Mouse (Mus musculus) intestine, embryonic 14.5 days (tissue): Measurements from ENCODE around the gene Bcan. TPM values are rescaled to one million over a fixed set of nuclear protein-coding genes. Genes with fewer than 3 reads are reported as not detected.

Source experiments
- ATAC-seq: fragments of 200-750 bp; cut with Nextera tagmentation; replicated peaks from 2 replicates; pipeline ENCODE4 v1.8.0; 2017; ENCODE audit warnings: low read depth, moderate number of reproducible peaks, moderate TSS enrichment, moderate library complexity; ENCODE audit not compliant: low FRiP score, low TSS enrichment
- DNase-seq: peaks from one replicate; pipeline ENCODE4 v3.0.0-alpha.2; 2018; ENCODE audit warnings: low spot score
- H3K27ac ChIP-seq: fragments of 300-500 bp; sonication (generic); 2 replicates; pipeline ENCODE4 v1.5.1; 2014; ENCODE audit warnings: low read depth, mild to moderate bottlenecking, control low read depth
- H3K27me3 ChIP-seq: fragments of 300-500 bp; sonication (generic); replicated peaks from 2 replicates; pipeline ENCODE4 v1.6.1; 2014; ENCODE audit warnings: low read length, control low read depth; ENCODE audit not compliant: control insufficient read depth, insufficient read depth
- H3K36me3 ChIP-seq: fragments of 300-500 bp; sonication (generic); 2 replicates; pipeline ENCODE4 v1.6.1; 2014; ENCODE audit warnings: low read length, control low read depth; ENCODE audit not compliant: control insufficient read depth, insufficient read depth
- H3K4me1 ChIP-seq: fragments of 300-500 bp; sonication (generic); replicated peaks from 2 replicates; pipeline ENCODE4 v1.6.1; 2014; ENCODE audit warnings: low read length, control low read depth, mixed read lengths; ENCODE audit not compliant: control insufficient read depth, insufficient read depth
- H3K4me2 ChIP-seq: fragments of 300-500 bp; sonication (generic); 2 replicates; pipeline ENCODE4 v1.6.1; 2014; ENCODE audit warnings: low read length
- H3K4me3 ChIP-seq: fragments of 300-500 bp; sonication (generic); 2 replicates; pipeline ENCODE4 v1.5.1; 2014; ENCODE audit warnings: low read depth, low read length, control low read depth, mixed read lengths
- H3K9ac ChIP-seq: fragments of 300-500 bp; sonication (generic); 2 replicates; pipeline ENCODE4 v1.6.1; 2014; ENCODE audit warnings: mild to moderate bottlenecking, low read length
- H3K9me3 ChIP-seq: fragments of 300-500 bp; sonication (generic); 2 replicates; pipeline ENCODE4 v1.6.1; 2016; ENCODE audit warnings: low read length, control low read depth; ENCODE audit not compliant: control insufficient read depth
- WGBS: fragments of 180-500 bp; shearing (Covaris S2); extraction: QIAGEN DNeasy Blood & Tissue Kit; methylation state at CpG from one replicate; pipeline ENCODE4 v1.1.7; 2014; 5-methylcytosine and 5-hydroxymethylcytosine counted together
- polyA plus RNA-seq: library from polyadenylated mRNA; unstranded; fragments of >200 nt; fragmentation: Nextera tagmentation; extraction: Ambion mirVana; gene quantifications from 2 replicates; pipeline ENCODE4 v1.2.1, GENCODE M21; 2014

The Bcan gene
- polyA plus RNA-seq, 1 experiment from 2014 or later, result 0.73 TPM

GRCm38 (mm10) chr3:87970939-87971488, 29.0 kb downstream of the Bcan start, which contains the start of gene Nes:
Gene Nes, plus strand, starts transcription at chr3:87971078.
- H3K36me3 ChIP-seq, result peaks cover 8% of the 10 kb centered on the region
- under 1% methylated on average over 44 of the region's 44 CpGs for WGBS
- no peaks in the 10 kb centered on the region for H3K27me3 ChIP-seq
- H3K9ac ChIP-seq, result peak within 1 kb of the TSS; percentile 61
- peak within 1 kb of the TSS; percentile 56 for H3K4me3 ChIP-seq
- ATAC-seq, result peak; percentile 74
- no peak within 1 kb of the TSS; the same call in 1 of the 2 replicates for H3K27ac ChIP-seq
- peaks cover 37% of the 10 kb centered on the region for H3K4me1 ChIP-seq
- H3K4me2 ChIP-seq, result peak within 1 kb of the TSS; percentile 86
- peak; percentile 91 for DNase-seq
- no peaks in the 10 kb centered on the region for H3K9me3 ChIP-seq

- 2% methylated on average over 21 of the region's 21 CpGs for WGBS
- peak; percentile 85 for DNase-seq
- Histone ChIP-seq H3K36me3 (peaks cover 2% of the 10 kb centered on the region; the same call in 1 of the 2 replicates), H3K4me1 (peaks cover 37% of the 10 kb centered on the region), H3K4me3 (peak overlapping the region; percentile 56), H3K9me3 (no peaks in the 10 kb centered on the region), H3K27me3 (no peaks in the 10 kb centered on the region), H3K27ac (no peak overlapping the region; the same call in 1 of the 2 replicates), H3K4me2 (peak overlapping the region; percentile 86), H3K9ac (peak overlapping the region; percentile 23; the same call in 1 of the 2 replicates)
- 0 out of 2 replicates have a peak, but pooled peaks have one; percentile 37 for ATAC-seq
Measured at GRCm38 (mm10) chr3:87970184-87970938, 29.7 kb downstream of the Bcan start.

DNA sequence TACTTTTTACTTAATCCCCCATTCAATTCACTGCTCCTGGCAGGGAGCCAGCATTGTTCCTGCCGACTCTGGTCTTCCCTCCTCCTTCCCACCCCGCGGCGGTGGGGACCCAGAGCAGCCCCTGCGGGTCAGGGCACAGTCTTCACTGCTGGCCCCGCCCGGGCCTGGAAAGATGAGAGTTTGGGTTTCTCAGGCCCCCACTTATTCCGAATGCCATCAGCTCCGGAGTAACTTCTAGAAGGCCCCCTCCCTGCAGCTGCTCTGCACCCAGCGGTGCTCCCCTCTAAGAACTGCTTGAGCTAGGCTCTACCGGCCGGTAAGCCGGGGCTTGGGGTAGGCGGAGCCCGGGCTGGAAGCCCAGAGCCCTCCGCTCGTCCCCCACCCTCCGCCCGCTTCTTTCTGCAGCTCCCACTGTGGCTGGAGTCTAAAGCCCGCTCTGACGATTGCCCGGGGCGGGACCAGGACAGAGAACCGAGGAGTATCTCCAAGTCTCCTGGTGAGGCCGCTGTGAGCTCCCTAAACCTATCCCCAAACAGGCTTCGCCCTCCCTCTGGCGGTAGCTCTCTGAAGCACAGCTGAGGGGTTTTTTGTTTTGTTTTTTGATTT, 39.3 kb downstream of the Bcan start:
- H3K36me3 ChIP-seq, result no peaks in the 10 kb centered on the region
- peak overlapping the region; percentile 96 for H3K27ac ChIP-seq
- H3K4me2 ChIP-seq, result peak overlapping the region; percentile 69
- peak overlapping the region; percentile 57 for H3K9ac ChIP-seq
- WGBS, result under 1% methylated on average over 27 of the region's 27 CpGs
- no peaks in the 10 kb centered on the region for H3K27me3 ChIP-seq
- peak; percentile 94 for DNase-seq
- peaks cover 10% of the 10 kb centered on the region; the same call in 1 of the 2 replicates for H3K4me1 ChIP-seq
- ATAC-seq, result peak; percentile 97
- peak overlapping the region; percentile 34 for H3K4me3 ChIP-seq
- H3K9me3 ChIP-seq, result no peaks in the 10 kb centered on the region

- no peaks in the 10 kb centered on the region for H3K27me3 ChIP-seq
- H3K27ac ChIP-seq, result peak overlapping the region; percentile 96
- no peaks in the 10 kb centered on the region for H3K9me3 ChIP-seq
- H3K36me3 ChIP-seq, result no peaks in the 10 kb centered on the region
- DNase-seq, result no peak
- peak overlapping the region; percentile 69 for H3K4me2 ChIP-seq
- peak overlapping the region; percentile 57 for H3K9ac ChIP-seq
- 13% methylated on average over 10 of the region's 10 CpGs for WGBS
- peak overlapping the region; percentile 34 for H3K4me3 ChIP-seq
- ATAC-seq, result no peak
- H3K4me1 ChIP-seq, result peaks cover 10% of the 10 kb centered on the region; the same call in 1 of the 2 replicates
Measured at GRCm38 (mm10) chr3:87960191-87960585, 39.8 kb downstream of the Bcan start.

- Histone ChIP-seq H3K27ac (peak overlapping the region; percentile 96; the same call in 1 of the 2 replicates), H3K4me2 (no peak overlapping the region), H3K9me3 (no peaks in the 10 kb centered on the region), H3K4me3 (no peak overlapping the region), H3K36me3 (no peaks in the 10 kb centered on the region), H3K9ac (no peak overlapping the region), H3K27me3 (no peaks in the 10 kb centered on the region), H3K4me1 (peaks cover 10% of the 10 kb centered on the region; the same call in 1 of the 2 replicates)
- DNase-seq, result no peak
- ATAC-seq, result no peak
- whole genome bisulfite sequencing, result 58% methylated on average over 7 of the region's 7 CpGs
Measured at GRCm38 (mm10) chr3:87959371-87959770, 40.7 kb downstream of the Bcan start.

GRCm38 (mm10) chr3:87958967-87959366, 41.1 kb downstream of the Bcan start:
- Histone ChIP-seq H3K27ac (no peak overlapping the region), H3K4me2 (no peak overlapping the region), H3K36me3 (no peaks in the 10 kb centered on the region), H3K9ac (no peak overlapping the region), H3K9me3 (no peaks in the 10 kb centered on the region), H3K4me3 (no peak overlapping the region), H3K4me1 (peaks cover 10% of the 10 kb centered on the region; the same call in 1 of the 2 replicates), H3K27me3 (no peaks in the 10 kb centered on the region)
- DNase-seq (no peak), ATAC-seq (no peak)
- WGBS, result 39% methylated on average over 1 of the region's 1 CpGs

- Histone ChIP-seq H3K9me3 (no peaks in the 10 kb centered on the region), H3K9ac (no peak overlapping the region), H3K36me3 (no peaks in the 10 kb centered on the region), H3K27ac (no peak overlapping the region), H3K4me1 (peaks cover 10% of the 10 kb centered on the region; the same call in 1 of the 2 replicates), H3K27me3 (no peaks in the 10 kb centered on the region), H3K4me3 (no peak overlapping the region), H3K4me2 (no peak overlapping the region)
- ATAC-seq (no peak), DNase-seq (no peak)
- WGBS, result 18% methylated on average over 4 of the region's 4 CpGs
Measured at GRCm38 (mm10) chr3:87958476-87958875, 41.6 kb downstream of the Bcan start.

- no peaks in the 10 kb centered on the region for H3K27me3 ChIP-seq
- 23% methylated on average over 1 of the region's 1 CpGs for WGBS
- H3K27ac ChIP-seq, result no peak overlapping the region
- H3K4me1 ChIP-seq, result peaks cover 11% of the 10 kb centered on the region
- DNase-seq, result no peak
- no peaks in the 10 kb centered on the region for H3K9me3 ChIP-seq
- ATAC-seq, result no peak
- no peak overlapping the region for H3K9ac ChIP-seq
- H3K36me3 ChIP-seq, result no peaks in the 10 kb centered on the region
- no peak overlapping the region for H3K4me2 ChIP-seq
- no peak overlapping the region for H3K4me3 ChIP-seq
Measured at GRCm38 (mm10) chr3:87958056-87958455, 42.0 kb downstream of the Bcan start.
